Mouse (Mus musculus) embryo, embryonic 11 days (tissue): ENCODE data around the gene Prss12.
"Not testable (repeated sequence)": the region's sequence is repeated elsewhere in the genome, so short reads cannot be mapped to it uniquely, and the experiment has no call there.

Experiments
- DNase-seq: peaks from one replicate; pipeline ENCODE4 v3.0.0-alpha.2; 2015

Gene Prss12

DNA sequence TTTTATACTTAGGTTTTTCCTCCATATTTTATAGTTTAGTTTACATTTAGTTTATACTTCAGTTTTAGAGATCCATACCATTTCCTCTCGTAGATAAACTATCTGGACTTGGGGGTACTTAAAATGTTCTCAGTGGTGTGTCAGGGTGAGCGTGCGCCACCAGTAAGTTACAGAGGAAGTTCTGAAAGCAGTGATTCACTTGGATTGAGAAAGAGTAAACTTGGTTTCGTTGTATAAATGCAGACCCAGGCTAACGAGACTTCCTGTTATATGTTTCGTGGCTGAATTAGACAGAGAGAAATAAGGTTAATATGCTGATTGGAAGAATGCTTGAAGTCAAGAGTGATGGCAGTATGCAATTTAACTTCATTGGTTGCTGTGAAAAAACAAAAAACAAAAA lies 34.6 kb downstream of the Prss12 start:
- no peak for DNase-seq

GRCm38 (mm10) chr3:123491814-123492213 lies 45.1 kb downstream of the Prss12 start:
- no peak for DNase-seq

DNA sequence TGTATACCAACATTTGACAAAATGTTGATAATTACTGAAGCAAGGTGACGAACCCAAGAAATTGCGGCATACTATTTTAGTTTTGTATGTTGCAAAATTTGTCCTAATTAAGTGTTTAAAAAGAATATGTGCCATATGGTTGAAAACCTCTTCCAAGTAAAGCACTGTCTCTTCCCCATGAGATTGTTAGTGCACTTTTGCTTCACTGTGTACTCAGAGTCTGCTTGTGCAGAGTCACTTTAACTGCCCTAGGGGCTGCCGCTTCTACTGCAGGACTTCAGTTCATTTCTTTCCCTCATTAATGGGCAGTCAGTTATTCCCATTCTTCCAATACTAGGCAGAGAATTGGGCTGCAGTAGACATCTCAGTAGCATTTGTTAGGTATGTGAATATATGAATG lies 46.5 kb downstream of the Prss12 start:
- no peak for DNase-seq

GRCm38 (mm10) chr3:123495088-123495487 lies 48.4 kb downstream of the Prss12 start:
- DNase-seq, result no peak

GRCm38 (mm10) chr3:123498787-123499186 lies 52.1 kb downstream of the Prss12 start:
- DNase-seq, result no peak

- DNase-seq, result not testable (repeated sequence)
These were observed 55.1 kb downstream of the Prss12 start for GRCm38 (mm10) chr3:123501798-123502197.

DNA sequence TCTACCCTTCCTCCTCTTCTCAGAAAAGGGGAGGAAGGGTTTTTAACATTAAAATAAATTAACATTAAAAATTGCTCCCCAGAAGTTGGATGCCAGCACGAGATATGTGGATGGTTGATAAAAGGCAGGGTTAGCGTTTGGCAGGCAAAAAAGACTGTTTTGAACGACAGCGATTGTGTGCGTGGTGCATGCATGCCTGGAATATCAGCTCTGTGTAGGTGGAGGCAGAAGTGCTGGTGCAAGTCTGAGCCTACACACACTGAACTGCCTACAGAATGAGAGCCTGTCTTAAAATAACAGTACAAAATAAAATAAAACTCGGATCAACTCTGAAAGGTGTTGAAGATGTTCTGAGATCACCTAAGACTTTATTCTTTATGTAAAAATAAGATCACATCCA lies 57.2 kb downstream of the Prss12 start:
- DNase-seq, result no peak

- no peak for DNase-seq
These were observed 58.1 kb downstream of the Prss12 start for GRCm38 (mm10) chr3:123504783-123505182.

- no peak for DNase-seq
These were observed 59.3 kb downstream of the Prss12 start for GRCm38 (mm10) chr3:123505778-123506667.

DNA sequence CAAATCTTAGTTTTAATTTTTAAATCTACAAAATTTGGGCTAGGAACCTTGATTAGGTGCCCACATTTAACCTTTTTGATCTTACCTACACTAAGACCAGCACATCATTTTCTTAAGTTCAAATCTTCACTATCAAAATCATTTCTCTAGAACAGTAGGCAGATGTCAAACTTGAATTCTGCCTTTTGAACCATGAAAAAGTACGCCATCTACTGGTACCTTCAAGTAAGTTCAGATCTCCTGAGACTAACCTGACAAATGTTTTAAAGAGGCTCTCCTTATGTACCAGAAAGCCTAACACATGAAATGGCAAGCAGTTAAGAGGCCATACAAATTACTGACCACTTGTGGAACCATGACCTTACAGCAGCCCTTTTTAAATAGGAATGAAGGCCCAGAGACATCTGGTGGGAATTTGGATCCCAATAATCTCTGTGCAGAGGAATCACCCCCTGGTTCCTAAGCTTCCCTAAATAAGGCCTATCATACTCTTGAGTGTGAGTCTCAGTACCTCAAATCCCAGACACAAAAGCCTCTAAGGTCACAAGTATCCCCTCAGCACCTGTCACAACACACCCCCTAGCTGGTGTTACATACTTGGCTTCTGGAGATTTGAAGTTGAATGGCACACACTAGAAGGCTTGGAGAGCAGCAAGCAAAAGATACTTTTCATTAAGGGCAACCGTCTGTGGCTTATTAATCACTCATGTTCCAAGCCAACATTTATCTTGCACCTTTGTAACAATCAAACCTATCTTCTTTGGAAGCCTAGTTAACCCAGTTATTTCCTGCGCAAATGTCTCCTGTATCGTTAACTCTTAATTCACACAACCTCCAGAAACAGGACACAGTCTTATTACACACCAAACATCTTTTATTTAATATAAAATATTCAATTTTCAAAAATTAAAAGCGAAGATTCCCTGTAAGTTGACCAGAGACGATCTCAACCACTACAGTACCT lies 60.3 kb downstream of the Prss12 start:
- DNase-seq, result peak; percentile 58

DNA sequence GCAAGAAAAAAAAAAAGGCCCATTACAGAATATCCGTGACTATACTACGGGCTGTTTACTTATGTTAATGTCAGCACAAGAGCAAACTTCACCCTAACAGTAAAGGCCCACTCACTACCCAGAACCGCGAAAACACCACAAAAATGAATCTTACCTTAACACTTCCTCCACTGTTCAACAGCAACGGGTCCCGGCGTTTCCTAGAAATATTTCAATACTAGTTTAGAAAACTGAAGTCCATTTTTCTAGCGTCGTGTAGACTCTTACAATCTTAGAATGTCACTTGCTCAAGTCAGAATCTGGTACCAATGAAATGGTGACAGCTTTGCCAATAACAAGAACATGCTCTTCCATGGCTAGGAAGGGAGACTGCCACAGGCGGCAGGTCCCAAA lies 60.9 kb downstream of the Prss12 start:
- no peak for DNase-seq

- peak; percentile 99 for DNase-seq
These were observed 61.5 kb downstream of the Prss12 start for GRCm38 (mm10) chr3:123508056-123508674.

- peak; percentile 62 for DNase-seq
These were observed 62.1 kb downstream of the Prss12 start for GRCm38 (mm10) chr3:123508675-123509376.

DNA sequence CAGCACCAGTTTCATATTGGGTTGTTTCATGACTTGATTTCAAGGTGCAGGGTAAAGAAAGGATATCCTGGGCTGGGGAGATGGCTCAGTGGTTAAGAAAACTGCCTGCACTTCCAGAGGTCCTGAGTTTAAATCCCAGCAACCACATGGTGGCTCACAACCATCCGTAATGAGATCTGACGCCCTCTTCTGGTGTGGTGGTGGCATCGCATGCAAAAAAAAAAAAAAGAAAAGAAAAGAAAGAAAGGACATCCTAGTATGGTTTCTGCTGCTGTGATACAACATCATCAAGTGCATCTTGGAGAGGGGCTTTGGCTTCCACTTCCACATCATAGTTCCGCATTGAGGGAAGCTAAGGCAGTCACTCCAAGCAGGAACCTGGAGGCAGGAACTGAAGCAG lies 65.1 kb downstream of the Prss12 start:
- DNase-seq, result no peak

- no peak for DNase-seq
These were observed 68.2 kb downstream of the Prss12 start for GRCm38 (mm10) chr3:123514886-123515285.

DNA sequence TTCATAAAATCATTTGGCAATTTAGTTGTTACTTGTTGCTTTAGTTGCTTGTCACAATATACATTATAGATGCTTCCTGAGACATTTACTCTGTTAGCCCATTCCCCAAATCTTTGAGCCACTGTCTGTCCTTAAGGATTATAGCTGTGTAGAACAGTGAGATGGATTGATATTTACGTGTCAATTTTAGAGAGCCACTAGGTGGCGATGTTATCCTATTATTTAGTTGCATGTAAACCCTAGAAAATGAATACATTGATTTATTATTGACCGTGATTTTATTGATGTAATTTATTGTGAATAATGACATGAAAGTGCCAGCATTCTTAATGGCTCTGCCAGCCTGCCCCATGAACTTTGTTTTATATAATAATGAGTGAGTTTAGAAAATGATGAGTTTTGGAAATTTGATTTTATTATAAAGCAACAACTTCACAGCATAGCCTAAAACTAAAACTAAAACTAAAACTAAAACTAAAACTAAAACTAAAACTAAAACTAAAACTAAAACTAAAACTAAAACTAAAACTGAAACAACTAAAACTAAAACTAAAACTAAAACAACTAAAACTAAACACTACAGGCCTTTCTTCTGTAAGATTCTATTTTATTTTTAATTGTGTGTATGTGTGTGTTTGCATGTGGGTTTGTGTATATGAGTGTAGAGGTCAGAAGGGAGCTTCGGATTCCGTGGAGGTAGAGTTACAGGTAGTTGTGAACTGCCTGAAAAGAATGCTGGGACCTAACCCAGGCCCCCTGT lies 69.1 kb downstream of the Prss12 start:
- peak; percentile 73 for DNase-seq

- DNase-seq, result peak; percentile 63
These were observed 70.1 kb downstream of the Prss12 start for GRCm38 (mm10) chr3:123516784-123517183.

GRCm38 (mm10) chr3:123526313-123527067 lies 79.8 kb downstream of the Prss12 start:
- no peak for DNase-seq

GRCm38 (mm10) chr3:123527806-123528507 lies 81.2 kb downstream of the Prss12 start:
- no peak for DNase-seq

DNA sequence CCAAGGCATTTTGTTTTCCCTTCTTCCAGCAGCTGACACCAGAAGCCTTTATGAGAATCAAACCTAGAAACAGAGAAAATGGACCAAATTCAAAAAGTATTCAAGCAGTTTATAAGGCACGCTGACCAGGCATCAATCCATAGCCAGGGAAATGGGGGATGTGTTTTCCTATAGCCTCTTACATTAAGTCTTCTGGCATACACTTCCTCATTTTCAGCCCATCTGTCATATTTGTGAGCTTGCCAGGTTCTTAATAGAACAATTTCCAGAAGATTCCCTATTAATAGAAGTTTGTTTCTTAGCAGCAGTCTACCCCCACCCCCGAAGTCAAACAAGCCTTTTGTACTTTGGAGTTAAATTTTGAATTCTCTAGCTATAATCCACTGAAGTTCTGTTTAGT lies 84.4 kb downstream of the Prss12 start:
- no peak for DNase-seq
